9 mouse cellular contexts compared by ENCODE assay signal in the genomic region with DNA sequence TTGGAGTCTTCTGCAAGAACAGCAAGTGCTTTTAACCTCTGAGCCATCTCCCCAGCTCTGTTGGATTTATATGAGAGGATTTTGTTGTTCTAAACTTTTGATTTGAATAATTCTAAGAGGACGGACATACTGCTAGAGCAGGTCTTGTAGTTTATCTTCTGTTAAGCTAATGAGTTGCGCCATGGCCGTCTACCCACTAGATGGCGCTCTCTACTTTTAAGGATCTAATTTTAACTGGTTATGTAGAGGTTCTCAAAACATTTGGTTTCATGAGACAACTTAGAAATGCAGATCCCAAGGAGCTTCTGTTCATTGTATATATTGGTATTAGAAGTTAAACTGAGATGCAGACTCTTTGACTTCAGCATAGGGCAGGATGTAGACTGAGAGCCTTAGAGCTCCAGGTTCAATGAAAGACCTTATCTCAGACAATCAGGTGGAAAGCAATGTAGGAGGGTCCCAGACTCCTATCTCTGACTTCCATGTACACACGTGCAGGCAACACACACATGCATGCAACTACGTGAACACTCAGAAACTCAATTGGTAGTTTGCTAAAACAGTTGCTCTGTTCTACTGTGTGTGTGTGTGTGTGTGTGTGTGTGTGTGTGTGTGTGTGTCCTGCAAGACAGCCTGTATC. TPM values are rescaled to one million over a fixed set of nuclear protein-coding genes. Genes with fewer than 3 reads are reported as not detected.
DNase-seq lines count a peak whose midpoint lies in the region; ATAC-seq lines count a peak whose summit lies in the region.
"Had no signal": no experiment of that assay in that cellular context is flagged by ENCODE, and none has a peak within 500 bp of the region (broad histone marks: within the 10 kb centered on the region; RNA-seq: fewer than 3 reads in every experiment).

No protein-coding gene starts in this region.

- DNase-seq in forebrain, embryonic 10.5 days (ENCODE audit: extremely low spot score, low spot score), result peak; percentile 41
- DNase-seq in 3T3-L1 (ENCODE audit: low read depth, low spot score), result peak; percentile 87
- peak; percentile 72 for DNase-seq in adrenal gland, postnatal 14 days
- peak; percentile 79 for DNase-seq in embryonic facial prominence, embryonic 14.5 days (ENCODE audit: low spot score)
- DNase-seq in kidney, postnatal 10 days, result peak; percentile 84
- peak; percentile 77 to 82 for DNase-seq in right cerebral cortex, adult 2 months (ENCODE audit: low spot score in 2 of 2)

- H3K27ac ChIP-seq in forebrain, embryonic 10.5 days, result no peak overlapping the region
- H3K27ac ChIP-seq in forebrain, embryonic 13.5 days, result no peak overlapping the region
- no peak overlapping the region for H3K27ac ChIP-seq in embryonic facial prominence, embryonic 14.5 days (replicated peaks; ENCODE audit: low read depth, low read length)
- no peak overlapping the region for H3K27ac ChIP-seq in liver, embryonic 12.5 days
- H3K27ac ChIP-seq: heart, embryonic 15.5 days had no signal

- H3K4me3 ChIP-seq in forebrain, embryonic 10.5 days, result no peak overlapping the region
- H3K4me3 ChIP-seq in forebrain, embryonic 13.5 days, result no peak overlapping the region
- no peak overlapping the region for H3K4me3 ChIP-seq in embryonic facial prominence, embryonic 14.5 days (ENCODE audit: low read depth, low read length)
- H3K4me3 ChIP-seq in liver, embryonic 12.5 days, result no peak overlapping the region
- H3K4me3 ChIP-seq: heart, embryonic 15.5 days had no signal

- H3K36me3 ChIP-seq in forebrain, embryonic 10.5 days (replicated peaks), result peaks cover 98% of the 10 kb centered on the region
- H3K36me3 ChIP-seq in forebrain, embryonic 13.5 days (ENCODE audit: poor library complexity, severe bottlenecking), result peaks cover 87% of the 10 kb centered on the region
- H3K36me3 ChIP-seq in embryonic facial prominence, embryonic 14.5 days (ENCODE audit: control insufficient read depth, insufficient read depth, low read length), result peaks cover 82% of the 10 kb centered on the region
- peaks cover 96% of the 10 kb centered on the region for H3K36me3 ChIP-seq in liver, embryonic 12.5 days

- ATAC-seq in forebrain, embryonic 13.5 days, result no peak
- no peak for ATAC-seq in embryonic facial prominence, embryonic 14.5 days (ENCODE audit: low read depth)
- ATAC-seq in liver, embryonic 12.5 days, result peak; percentile 55; the same call in 1 of the 2 replicates

- no peak overlapping the region for H3K4me2 ChIP-seq in forebrain, embryonic 13.5 days
- H3K4me2 ChIP-seq in embryonic facial prominence, embryonic 14.5 days (ENCODE audit: low read depth, low read length), result no peak overlapping the region
- no peak overlapping the region for H3K4me2 ChIP-seq in liver, embryonic 12.5 days
- H3K4me2 ChIP-seq: heart, embryonic 15.5 days had no signal

- no peak overlapping the region for H3K9ac ChIP-seq in forebrain, embryonic 13.5 days
- no peak overlapping the region for H3K9ac ChIP-seq in embryonic facial prominence, embryonic 14.5 days (ENCODE audit: low read depth, low read length)
- H3K9ac ChIP-seq in liver, embryonic 12.5 days, result no peak overlapping the region
- H3K9ac ChIP-seq: heart, embryonic 15.5 days had no signal

- no peaks in the 10 kb centered on the region for H3K9me3 ChIP-seq in forebrain, embryonic 10.5 days
- H3K9me3 ChIP-seq in forebrain, embryonic 13.5 days (replicated peaks), result no peaks in the 10 kb centered on the region
- H3K9me3 ChIP-seq in embryonic facial prominence, embryonic 14.5 days (ENCODE audit: control insufficient read depth, low read length), result no peaks in the 10 kb centered on the region
- H3K9me3 ChIP-seq in liver, embryonic 12.5 days (replicated peaks), result no peaks in the 10 kb centered on the region
- H3K9me3 ChIP-seq: heart, embryonic 15.5 days had no signal

- peaks cover 6% of the 10 kb centered on the region for H3K4me1 ChIP-seq in forebrain, embryonic 10.5 days
- H3K4me1 ChIP-seq in forebrain, embryonic 13.5 days, result peaks cover 6% of the 10 kb centered on the region
- peaks cover 1% of the 10 kb centered on the region for H3K4me1 ChIP-seq in embryonic facial prominence, embryonic 14.5 days (ENCODE audit: control insufficient read depth, insufficient read depth, low read length)
- peaks cover 16% of the 10 kb centered on the region for H3K4me1 ChIP-seq in liver, embryonic 12.5 days

- H3K27me3 ChIP-seq in forebrain, embryonic 10.5 days (ENCODE audit: poor library complexity, severe bottlenecking), result no peaks in the 10 kb centered on the region
- H3K27me3 ChIP-seq in forebrain, embryonic 13.5 days, result no peaks in the 10 kb centered on the region
- H3K27me3 ChIP-seq in embryonic facial prominence, embryonic 14.5 days (replicated peaks; ENCODE audit: control insufficient read depth, insufficient read depth, low read length), result no peaks in the 10 kb centered on the region
- H3K27me3 ChIP-seq in liver, embryonic 12.5 days (replicated peaks), result no peaks in the 10 kb centered on the region
- H3K27me3 ChIP-seq: heart, embryonic 15.5 days had no signal

- WGBS in forebrain, embryonic 10.5 days, result 43% methylated on average over 6 of the region's 6 CpGs
- WGBS in forebrain, embryonic 13.5 days, result 39% methylated on average over 6 of the region's 6 CpGs
- WGBS in embryonic facial prominence, embryonic 14.5 days, result 37% methylated on average over 6 of the region's 6 CpGs
- 23% methylated on average over 6 of the region's 6 CpGs for WGBS in liver, embryonic 12.5 days (ENCODE audit: insufficient replicate concordance)

RNA-seq across cellular contexts. Expression of a gene that starts 6.5 kb away (rescaled TPM):
- 35.0 and 36.6 TPM in 2 replicates for polyA plus RNA-seq in forebrain, embryonic 10.5 days (2016; fragmentation: Nextera tagmentation; extraction: Ambion mirVana)
- polyA plus RNA-seq in forebrain, embryonic 13.5 days (2015; fragmentation: Nextera tagmentation; extraction: Ambion mirVana), result 24.4 and 29.6 TPM in 2 replicates
- 18.3 and 22.3 TPM in 2 replicates for total RNA-seq in adrenal gland, postnatal 14 days (2021)
- 13.3 TPM in 2 replicates for polyA plus RNA-seq in embryonic facial prominence, embryonic 14.5 days (2014; fragmentation: Nextera tagmentation; extraction: Ambion mirVana)
- 14.9 and 17.6 TPM in 2 replicates for polyA plus RNA-seq in liver, embryonic 12.5 days (2016; fragmentation: Nextera tagmentation; extraction: Ambion mirVana)

RNA-seq across cellular contexts. Expression of a gene that starts 6.7 kb away (rescaled TPM):
- 50.3 and 52.2 TPM in 2 replicates for polyA plus RNA-seq in forebrain, embryonic 10.5 days (2016; fragmentation: Nextera tagmentation; extraction: Ambion mirVana)
- 56.1 and 62.4 TPM in 2 replicates for polyA plus RNA-seq in forebrain, embryonic 13.5 days (2015; fragmentation: Nextera tagmentation; extraction: Ambion mirVana)
- 40.9 and 42.9 TPM in 2 replicates for total RNA-seq in adrenal gland, postnatal 14 days (2021)
- polyA plus RNA-seq in embryonic facial prominence, embryonic 14.5 days (2014; fragmentation: Nextera tagmentation; extraction: Ambion mirVana), result 30.2 and 36.6 TPM in 2 replicates
- 23.1 and 24.5 TPM in 2 replicates for polyA plus RNA-seq in liver, embryonic 12.5 days (2016; fragmentation: Nextera tagmentation; extraction: Ambion mirVana)

RNA-seq across cellular contexts. Expression of a gene that starts 28.0 kb away (rescaled TPM):
- 0.83 and 1.7 TPM in 2 replicates for polyA plus RNA-seq in forebrain, embryonic 10.5 days (2016; fragmentation: Nextera tagmentation; extraction: Ambion mirVana)
- 0.80 and 0.86 TPM in 2 replicates for polyA plus RNA-seq in forebrain, embryonic 13.5 days (2015; fragmentation: Nextera tagmentation; extraction: Ambion mirVana)
- total RNA-seq in adrenal gland, postnatal 14 days (2021), result not detected in 2 replicates
- polyA plus RNA-seq in embryonic facial prominence, embryonic 14.5 days (2014; fragmentation: Nextera tagmentation; extraction: Ambion mirVana), result 0.71 and 1.4 TPM in 2 replicates
- 3.1 and 3.7 TPM in 2 replicates for polyA plus RNA-seq in liver, embryonic 12.5 days (2016; fragmentation: Nextera tagmentation; extraction: Ambion mirVana)

RNA-seq across cellular contexts. Expression of a gene that starts 34.7 kb away (rescaled TPM):
- polyA plus RNA-seq in forebrain, embryonic 10.5 days (2016; fragmentation: Nextera tagmentation; extraction: Ambion mirVana), result 0.47 and 0.63 TPM in 2 replicates
- 0.21 and 0.38 TPM in 2 replicates for polyA plus RNA-seq in forebrain, embryonic 13.5 days (2015; fragmentation: Nextera tagmentation; extraction: Ambion mirVana)
- 3.6 and 4.4 TPM in 2 replicates for total RNA-seq in adrenal gland, postnatal 14 days (2021)
- polyA plus RNA-seq in embryonic facial prominence, embryonic 14.5 days (2014; fragmentation: Nextera tagmentation; extraction: Ambion mirVana), result 10.7 and 11.0 TPM in 2 replicates
- polyA plus RNA-seq in liver, embryonic 12.5 days (2016; fragmentation: Nextera tagmentation; extraction: Ambion mirVana), result 0.31 and 0.44 TPM in 2 replicates

RNA-seq across cellular contexts. Expression of a gene that starts 40.0 kb away (rescaled TPM):
- 1.2 and 2.4 TPM in 2 replicates for polyA plus RNA-seq in forebrain, embryonic 10.5 days (2016; fragmentation: Nextera tagmentation; extraction: Ambion mirVana)
- polyA plus RNA-seq in forebrain, embryonic 13.5 days (2015; fragmentation: Nextera tagmentation; extraction: Ambion mirVana), result 1.4 and 1.5 TPM in 2 replicates
- total RNA-seq in adrenal gland, postnatal 14 days (2021), result 0.82 and 1.3 TPM in 2 replicates
- 16.5 and 20.2 TPM in 2 replicates for polyA plus RNA-seq in embryonic facial prominence, embryonic 14.5 days (2014; fragmentation: Nextera tagmentation; extraction: Ambion mirVana)
- 47.5 and 48.9 TPM in 2 replicates for polyA plus RNA-seq in liver, embryonic 12.5 days (2016; fragmentation: Nextera tagmentation; extraction: Ambion mirVana)
